Mouse (Mus musculus) spleen, adult 2 months (tissue): ENCODE results near the gene Fndc8.
"Not testable (repeated sequence)": the region's sequence is repeated elsewhere in the genome, so short reads cannot be mapped to it uniquely, and the experiment has no call there.

Experiments
- CTCF ChIP-seq: fragments of 200-500 bp; IDR thresholded peaks from 2 replicates; pipeline ENCODE4 v1.5.1; 2011; ENCODE audit warnings: mild to moderate bottlenecking, inconsistent platforms; ENCODE audit not compliant: insufficient read depth, insufficient read length, insufficient replicate concordance; ENCODE audit errors: extremely low read depth
- POLR2A ChIP-seq: fragments of 200-500 bp; IDR thresholded peaks from 2 replicates; pipeline ENCODE4 v1.6.1; 2011; ENCODE audit warnings: low read depth, low read length, inconsistent platforms

DNA sequence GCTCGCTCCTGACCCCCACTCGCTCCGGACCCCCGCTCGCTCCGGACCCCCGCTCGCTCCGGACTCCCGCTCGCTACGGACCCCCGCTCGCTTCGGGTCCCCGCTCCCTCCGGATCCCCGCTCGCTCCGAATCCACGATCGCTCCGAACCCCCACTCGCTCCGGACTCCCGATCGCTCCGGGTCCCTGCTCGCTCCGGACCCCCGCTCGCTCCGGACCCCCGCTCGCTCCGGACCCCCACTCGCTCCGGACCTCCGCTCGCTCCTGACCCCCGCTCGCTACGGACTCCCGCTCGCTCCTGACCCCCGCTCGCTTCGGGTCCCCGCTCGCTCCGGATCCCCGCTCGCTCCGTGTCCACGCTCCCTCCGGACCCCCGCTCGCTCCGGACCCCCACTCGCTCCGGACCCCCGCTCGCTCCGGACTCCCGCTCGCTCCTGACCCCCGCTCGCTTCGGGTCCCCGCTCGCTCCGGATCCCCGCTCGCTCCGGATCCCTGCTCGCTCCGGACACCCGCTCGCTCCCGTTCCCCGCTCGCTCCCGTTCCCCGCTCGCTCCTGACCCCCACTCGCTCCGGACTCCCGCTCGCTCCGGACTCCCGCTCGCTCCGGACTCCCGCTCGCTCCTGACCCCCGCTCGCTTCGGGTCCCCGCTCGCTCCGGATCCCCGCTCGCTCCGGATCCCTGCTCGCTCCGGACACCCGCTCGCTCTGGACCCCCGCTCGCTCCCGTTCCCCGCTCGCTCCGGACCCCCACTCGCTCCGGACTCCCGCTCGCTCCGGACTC is 39.9 kb downstream of the Fndc8 start:
- not testable (repeated sequence) for TF ChIP-seq CTCF, POLR2A
